Mouse (Mus musculus) left cerebral cortex, adult 9 months (tissue): ENCODE data around the gene Tcf19.
"Not testable (repeated sequence)": the region's sequence is repeated elsewhere in the genome, so short reads cannot be mapped to it uniquely, and the experiment has no call there.

Experiments
- DNase-seq, 2 experiments: peaks; one replicate each; pipeline ENCODE4 v3.0.0; 2022; ENCODE audit warnings: low spot score in 2 of 2

Tcf19 gene

GRCm38 (mm10) chr17:35485702-35486101 lies 30.9 kb downstream of the Tcf19 start:
- no peak for DNase-seq

- peak in 1 of 2 experiments; percentile 52 for DNase-seq
These were observed 32.6 kb downstream of the Tcf19 start for GRCm38 (mm10) chr17:35484066-35484465.

GRCm38 (mm10) chr17:35469842-35470751 lies 46.5 kb downstream of the Tcf19 start, which contains the start of gene H2-Q10:
Gene H2-Q10, plus strand, starts transcription at chr17:35470089.
- DNase-seq = no peak

- not testable (repeated sequence) for DNase-seq
These were observed 47.7 kb downstream of the Tcf19 start for GRCm38 (mm10) chr17:35468936-35469335.

GRCm38 (mm10) chr17:35465651-35466050 lies 51.0 kb downstream of the Tcf19 start:
- DNase-seq = not testable (repeated sequence)
